Mouse (Mus musculus) CH12.LX (cell line): ENCODE data around the gene Atxn7l3. TPM values are rescaled to one million over a fixed set of nuclear protein-coding genes. Genes with fewer than 3 reads are reported as not detected.

Experiments
- DNase-seq: peaks from one replicate; pipeline ENCODE4 v3.0.0-alpha.2; 2013; ENCODE audit errors: extremely low read depth
- H3K27ac ChIP-seq: 2 replicates; pipeline ENCODE4 v1.5.1; 2012; ENCODE audit warnings: low read depth, mild to moderate bottlenecking, control low read depth, moderate library complexity; ENCODE audit not compliant: insufficient read depth
- H3K27me3 ChIP-seq: replicated peaks from 2 replicates; pipeline ENCODE3; 2012; ENCODE audit warnings: inconsistent platforms
- H3K36me3 ChIP-seq, 2 experiments: replicated peaks in 1 of 2; 2 replicates each; pipeline versions ENCODE3 to v1.6.1; 2012; ENCODE audit warnings: inconsistent platforms in 1 of 2, low read length in 1 of 2, mild to moderate bottlenecking in 1 of 2, mixed read lengths in 1 of 2, moderate library complexity in 1 of 2; ENCODE audit not compliant: control insufficient read depth in 1 of 2, insufficient read depth in 1 of 2
- H3K4me1 ChIP-seq, 2 experiments: 2 replicates each; pipeline ENCODE4 v1.6.1; 2012; ENCODE audit warnings: inconsistent platforms in 1 of 2, moderate library complexity in 1 of 2; ENCODE audit not compliant: insufficient read depth in 2 of 2, control insufficient read depth in 1 of 2
- H3K4me2 ChIP-seq: 2 replicates; pipeline ENCODE4 v1.6.1; 2012; ENCODE audit warnings: low read depth, mild to moderate bottlenecking, control low read depth; ENCODE audit not compliant: poor library complexity, insufficient read depth, severe bottlenecking
- H3K4me3 ChIP-seq, 3 experiments: fragments of 150-350 bp in 1 of 3; sonication (generic) in 1 of 3; replicated peaks in 1 of 3; 2 replicates each; pipeline versions ENCODE3 to v1.5.1; 2011 to 2012; ENCODE audit warnings: low read depth in 2 of 3, low read length in 2 of 3, mild to moderate bottlenecking in 2 of 3, moderate library complexity in 2 of 3, control low read depth in 1 of 3, improper control_type of control experiment in 1 of 3, inconsistent platforms in 1 of 3, mixed read lengths in 1 of 3; ENCODE audit not compliant: poor library complexity in 1 of 3
- H3K79me2 ChIP-seq: replicated peaks from 2 replicates; pipeline ENCODE4 v1.6.1; 2012; ENCODE audit warnings: mild to moderate bottlenecking, moderate library complexity; ENCODE audit not compliant: control insufficient read depth, poor library complexity, insufficient read depth, severe bottlenecking; ENCODE audit errors: extremely low read depth
- H3K9ac ChIP-seq: 2 replicates; pipeline ENCODE4 v1.6.1; 2012; ENCODE audit warnings: low read depth, mild to moderate bottlenecking, control low read depth, moderate library complexity; ENCODE audit not compliant: insufficient read depth
- H3K9me3 ChIP-seq: replicated peaks from 2 replicates; pipeline ENCODE3; 2012; ENCODE audit warnings: low read length, inconsistent platforms, mixed read lengths
- BHLHE40 ChIP-seq: IDR thresholded peaks from 2 replicates; pipeline ENCODE4 v1.6.1; 2011; ENCODE audit warnings: mild to moderate bottlenecking, low read depth, low read length, improper control_type of control experiment
- CHD2 ChIP-seq: IDR thresholded peaks from 2 replicates; pipeline ENCODE4 v1.6.1; 2011; ENCODE audit warnings: low read length, improper control_type of control experiment
- E2F4 ChIP-seq: IDR thresholded peaks from 2 replicates; pipeline ENCODE4 v1.6.1; 2011; ENCODE audit warnings: low read depth, low read length, improper control_type of control experiment; ENCODE audit not compliant: insufficient replicate concordance
- ETS1 ChIP-seq: conservative IDR thresholded peaks from 2 replicates; pipeline ENCODE4 v1.6.1; 2012; ENCODE audit warnings: low read depth, mild to moderate bottlenecking, inconsistent platforms, low read length, improper control_type of control experiment, moderate library complexity
- GABPA ChIP-seq: IDR thresholded peaks from 2 replicates; pipeline ENCODE4 v1.6.1; 2012; ENCODE audit warnings: low read depth, low read length, improper control_type of control experiment, inconsistent platforms; ENCODE audit not compliant: insufficient replicate concordance
- JUND ChIP-seq: conservative IDR thresholded peaks from 2 replicates; pipeline ENCODE4 v1.6.1; 2011; ENCODE audit warnings: low read depth, low read length, improper control_type of control experiment
- SIN3A ChIP-seq: IDR thresholded peaks from 2 replicates; pipeline ENCODE4 v1.6.1; 2012; ENCODE audit warnings: low read length, improper control_type of control experiment, inconsistent platforms
- UBTF ChIP-seq: IDR thresholded peaks from 2 replicates; pipeline ENCODE4 v1.6.1; 2012; ENCODE audit warnings: low read depth, mild to moderate bottlenecking, inconsistent platforms, low read length, improper control_type of control experiment, moderate library complexity
- USF2 ChIP-seq: conservative IDR thresholded peaks from 2 replicates; pipeline ENCODE4 v1.6.1; 2011; ENCODE audit warnings: low read depth, low read length, improper control_type of control experiment
- ZKSCAN1 ChIP-seq: IDR thresholded peaks from 2 replicates; pipeline ENCODE4 v1.6.1; 2012; ENCODE audit warnings: low read depth, inconsistent platforms, low read length, improper control_type of control experiment, borderline replicate concordance
- dilution Hi-C: fragments of 300-500 bp; cut with MboI; formaldehyde crosslinking; loops from 2 replicates; pipeline ENCODE4 v1.14.3; 2020; ENCODE audit warnings: low sequenced_read_pairs; ENCODE audit not compliant: extremely low pct_unique_long_range_greater_than_20kb, extremely low pct_ligation_motif_present
- in situ Hi-C: fragments of 300-500 bp; cut with MboI; formaldehyde crosslinking; loops from 3 replicates; pipeline ENCODE4 v1.14.3; 2019; ENCODE audit warnings: low sequenced_read_pairs, low pct_ligation_motif_present, low pct_unique_long_range_greater_than_20kb, mixed read lengths
- polyA plus RNA-seq: library from polyadenylated mRNA; unstranded; fragments of >175 nt; gene quantifications from 2 replicates; pipeline ENCODE4 v1.2.1, GENCODE M21; 2012; ENCODE audit warnings: low read depth; ENCODE audit not compliant: insufficient read length
- total RNA-seq, 2 experiments: library from RNA; depleted of rRNA; stranded (reverse); fragments of 300-350 nt in 1 of 2; fragments of >200 nt in 1 of 2; gene quantifications; 2 replicates each; pipeline ENCODE4 v1.2.3; 2012 to 2014

Gene Atxn7l3
- total and polyA plus RNA-seq, 3 experiments, result 40.7 to 59.0 (median 46.6) TPM

- Histone ChIP-seq H3K4me2 (no peak overlapping the region), H3K36me3 (no peaks in the 10 kb centered on the region), H3K9ac (no peak overlapping the region), H3K27ac (no peak overlapping the region), H3K4me1 (no peaks in the 10 kb centered on the region), H3K9me3 (peaks cover 11% of the 10 kb centered on the region), H3K79me2 (no peaks in the 10 kb centered on the region), H3K27me3 (peaks cover 35% of the 10 kb centered on the region), H3K4me3 (no peak overlapping the region)
- dilution Hi-C loops, result no loop called here
- in situ Hi-C loops, result no loop called here
- no peak for TF ChIP-seq USF2
- no peak for DNase-seq
Observed at GRCm38 (mm10) chr11:102334973-102335700, 38.7 kb upstream of the Atxn7l3 start.

GRCm38 (mm10) chr11:102334010-102334409, 37.6 kb upstream of the Atxn7l3 start:
- H3K4me3 ChIP-seq, result no peak overlapping the region
- in situ Hi-C loops (no loop called here), dilution Hi-C loops (no loop called here)

GRCm38 (mm10) chr11:102333061-102333460, 36.6 kb upstream of the Atxn7l3 start:
- H3K4me1 ChIP-seq, result no peaks in the 10 kb centered on the region
- H3K9ac ChIP-seq, result no peak overlapping the region
- TF ChIP-seq ZKSCAN1, result no peak
- TF ChIP-seq E2F4, result no peak
- no peak for TF ChIP-seq SIN3A
- H3K4me3 ChIP-seq, result no peak overlapping the region
- H3K4me2 ChIP-seq, result no peak overlapping the region
- dilution Hi-C loops, result no loop called here
- no peaks in the 10 kb centered on the region for H3K79me2 ChIP-seq
- H3K36me3 ChIP-seq, result no peaks in the 10 kb centered on the region
- in situ Hi-C loops, result no loop called here
- H3K27ac ChIP-seq, result no peak overlapping the region
- H3K9me3 ChIP-seq, result peaks cover 7% of the 10 kb centered on the region
- peaks cover 43% of the 10 kb centered on the region for H3K27me3 ChIP-seq
- DNase-seq, result no peak

More at GRCm38 (mm10) chr11:102334010-102334409, 37.6 kb upstream of the Atxn7l3 start:
- H3K4me1 ChIP-seq, result no peaks in the 10 kb centered on the region
- no peaks in the 10 kb centered on the region for H3K36me3 ChIP-seq
- H3K9ac ChIP-seq, result no peak overlapping the region
- DNase-seq, result no peak
- H3K79me2 ChIP-seq, result no peaks in the 10 kb centered on the region
- no peak overlapping the region for H3K27ac ChIP-seq
- no peak overlapping the region for H3K4me2 ChIP-seq
- peaks cover 38% of the 10 kb centered on the region for H3K27me3 ChIP-seq
- TF ChIP-seq CHD2 (no peak), JUND (no peak), UBTF (no peak), GABPA (no peak), ETS1 (no peak), BHLHE40 (no peak)
- TF ChIP-seq, all 38 proteins: peak for 0
- H3K9me3 ChIP-seq, result peaks cover 7% of the 10 kb centered on the region
